Mouse (Mus musculus): ENCODE data around the gene Osbp2.

- no peak for TF ChIP-seq CTCF (IDR thresholded peaks at IDR 0.05; ENCODE audit: extremely low read depth, insufficient read length, insufficient replicate concordance, low read depth, low read length)
- no peak for TF ChIP-seq POLR2A (IDR thresholded peaks at IDR 0.05; ENCODE audit: low read depth, low read length)
Observed at GRCm38 (mm10) chr11:3912100-3912874, 48.6 kb upstream of the Osbp2 start.

All from small intestine, adult 2 months (tissue).